Mouse (Mus musculus) heart, adult 2 months (tissue): ENCODE data around the gene Cd82.

Experiments
- CTCF ChIP-seq: fragments of 200-600 bp; IDR thresholded peaks from 2 replicates; pipeline ENCODE4 v1.8.1; 2022; ENCODE audit warnings: antibody characterized with exemption, mild to moderate bottlenecking, moderate library complexity
- EP300 ChIP-seq: fragments of 200-500 bp; IDR thresholded peaks from 2 replicates; pipeline ENCODE4 v1.6.1; 2011; ENCODE audit warnings: low read depth, low read length, control low read depth; ENCODE audit not compliant: insufficient read depth
- POLR2A ChIP-seq: fragments of 200-500 bp; IDR thresholded peaks from 2 replicates; pipeline ENCODE4 v1.6.1; 2011; ENCODE audit warnings: mild to moderate bottlenecking, low read depth, low read length, control low read depth; ENCODE audit not compliant: insufficient read depth

DNA sequence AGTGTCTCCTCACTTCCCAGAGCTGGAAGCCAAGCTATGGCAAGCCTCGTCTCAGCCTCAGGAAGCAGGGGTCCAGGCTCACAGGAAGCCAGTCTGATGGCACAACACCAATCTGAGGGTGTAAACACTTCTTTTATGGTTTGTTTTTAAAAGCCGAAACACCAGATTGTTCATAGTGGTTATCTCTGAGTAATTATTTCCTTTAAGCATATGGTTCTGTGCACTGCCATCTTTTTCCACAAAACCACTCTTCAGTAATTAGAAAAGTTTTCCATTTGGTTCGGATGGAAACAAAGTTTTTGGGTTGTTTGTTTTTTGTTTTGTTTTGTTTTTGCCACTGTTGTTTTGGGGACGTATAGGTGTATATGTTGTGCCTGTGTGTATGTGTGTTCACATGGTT is 9.9 kb downstream of the Cd82 start:
- TF ChIP-seq CTCF (no peak), POLR2A (no peak), EP300 (no peak)
